Mouse (Mus musculus): ENCODE data around the gene St6gal1.

- TF ChIP-seq GATA1 (IDR thresholded peaks at IDR 0.05; ENCODE audit: low read length) (no peak), TAL1 (IDR thresholded peaks at IDR 0.05; ENCODE audit: low read length) (no peak)
Observed at GRCm38 (mm10) chr16:23327266-23327665, 102.7 kb downstream of the St6gal1 start.

Measured in erythroblast, embryonic 14.5 days (primary cell).